Mouse (Mus musculus): ENCODE measurements around the gene Pmepa1.

- no peak for TF ChIP-seq EP300 (optimal IDR thresholded peaks at IDR 0.05)
- TF ChIP-seq CTCF (IDR thresholded peaks at IDR 0.05; ENCODE audit: low read depth): no peak
Observed at GRCm38 (mm10) chr2:173281021-173281937, 4.9 kb upstream of the Pmepa1 start.

Data from stomach, postnatal 0 days (tissue).